Mouse (Mus musculus) stomach, embryonic 16.5 days (tissue): ENCODE measurements at regions not wholly inside any gene's neighbourhood (a gene's known extent, or its start where the extent isn't known, plus 50 kb on each side); places are given as distances from the start of the nearest gene placed in this dataset.

Source experiments
- ATAC-seq: fragments of 200-750 bp; cut with Nextera tagmentation; 2 replicates; pipeline ENCODE4 v1.8.0; 2017; ENCODE audit warnings: moderate number of reproducible peaks, moderate TSS enrichment; ENCODE audit not compliant: insufficient read depth, low FRiP score
- H3K27ac ChIP-seq: fragments of 300-500 bp; sonication (generic); 2 replicates; pipeline ENCODE4 v1.5.1; 2014; ENCODE audit warnings: low read length
- H3K27me3 ChIP-seq: fragments of 300-500 bp; sonication (generic); 2 replicates; pipeline ENCODE4 v1.6.1; 2014; ENCODE audit warnings: low read length, control low read depth, mixed read lengths; ENCODE audit not compliant: control insufficient read depth, insufficient read depth
- H3K36me3 ChIP-seq: fragments of 300-500 bp; sonication (generic); 2 replicates; pipeline ENCODE4 v1.6.1; 2014; ENCODE audit warnings: low read length; ENCODE audit not compliant: control insufficient read depth, insufficient read depth
- H3K4me1 ChIP-seq: fragments of 300-500 bp; sonication (generic); 2 replicates; pipeline ENCODE4 v1.6.1; 2014; ENCODE audit warnings: low read length, control low read depth, mixed read lengths; ENCODE audit not compliant: control insufficient read depth, insufficient read depth
- H3K4me2 ChIP-seq: fragments of 300-500 bp; sonication (generic); 2 replicates; pipeline ENCODE4 v1.6.1; 2014; ENCODE audit warnings: low read depth, low read length, mixed read lengths
- H3K4me3 ChIP-seq: fragments of 300-500 bp; sonication (generic); replicated peaks from 2 replicates; pipeline ENCODE4 v1.5.1; 2014; ENCODE audit warnings: mild to moderate bottlenecking, low read length
- H3K9ac ChIP-seq: fragments of 300-500 bp; sonication (generic); 2 replicates; pipeline ENCODE4 v1.6.1; 2014; ENCODE audit warnings: low read length
- H3K9me3 ChIP-seq: fragments of 300-500 bp; sonication (generic); replicated peaks from 2 replicates; pipeline ENCODE4 v1.6.1; 2016; ENCODE audit warnings: low read length, control low read depth; ENCODE audit not compliant: control insufficient read depth
- WGBS: fragments of 180-500 bp; shearing (Covaris S2); extraction: QIAGEN DNeasy Blood & Tissue Kit; methylation state at CpG from one replicate; pipeline ENCODE4 v1.1.7; 2014; 5-methylcytosine and 5-hydroxymethylcytosine counted together

DNA sequence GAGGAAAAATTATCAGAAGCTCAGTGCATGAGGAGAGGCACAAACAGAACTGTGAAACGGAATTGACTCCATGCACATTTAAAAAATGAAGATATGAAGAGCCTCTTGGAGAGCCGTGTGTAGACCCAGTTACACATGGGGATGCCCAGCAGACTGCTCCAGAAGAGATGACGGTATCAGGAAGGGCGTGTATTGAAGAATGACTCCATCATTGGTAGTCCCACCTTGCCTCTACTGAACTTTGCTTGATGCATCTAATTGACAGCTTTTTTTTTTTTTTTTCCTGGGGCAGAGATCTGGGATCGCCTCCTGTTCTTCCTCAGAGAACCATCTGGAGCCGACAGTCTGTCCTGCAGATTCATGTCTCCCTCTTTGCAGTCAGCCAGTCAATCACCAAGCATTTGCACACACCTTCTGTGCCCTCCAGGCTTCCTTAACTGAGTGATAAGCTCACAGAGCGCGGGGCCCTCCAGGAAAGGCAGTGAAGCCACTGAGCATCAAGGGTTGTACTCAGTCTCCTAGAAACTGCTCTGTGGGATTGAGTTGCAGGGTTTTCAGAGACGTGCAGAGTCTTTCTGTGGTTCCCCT lies 57.6 kb upstream of the D1Pas1 start:
- Histone ChIP-seq H3K9ac (no peak overlapping the region), H3K4me1 (no peaks in the 10 kb centered on the region), H3K4me2 (no peak overlapping the region), H3K9me3 (no peaks in the 10 kb centered on the region), H3K27ac (no peak overlapping the region), H3K4me3 (no peak overlapping the region), H3K36me3 (no peaks in the 10 kb centered on the region), H3K27me3 (no peaks in the 10 kb centered on the region)
- ATAC-seq, result no peak
- WGBS, result 78% methylated on average over 9 of the region's 9 CpGs

DNA sequence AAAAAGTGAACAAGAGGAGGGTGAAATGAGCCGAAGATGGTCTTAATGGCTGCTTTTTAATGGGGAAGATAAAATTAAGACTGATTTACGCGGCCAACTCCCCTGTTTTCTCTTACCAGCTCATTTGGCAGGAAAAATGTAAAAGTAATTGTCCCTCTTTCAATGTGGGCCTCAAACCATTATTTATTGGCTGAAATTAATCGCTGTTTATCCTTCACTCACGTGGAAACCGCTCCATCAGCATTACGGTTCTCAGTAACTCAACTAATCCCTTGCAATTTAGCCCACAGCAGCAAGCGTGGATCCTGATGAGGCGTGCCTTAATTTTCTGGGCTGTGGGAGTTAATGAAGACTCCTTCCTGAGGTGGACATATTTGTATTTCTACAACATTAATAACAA lies 58.1 kb upstream of the D1Pas1 start:
- H3K27me3 ChIP-seq, result no peaks in the 10 kb centered on the region
- WGBS, result 83% methylated on average over 9 of the region's 9 CpGs
- no peak for ATAC-seq

DNA sequence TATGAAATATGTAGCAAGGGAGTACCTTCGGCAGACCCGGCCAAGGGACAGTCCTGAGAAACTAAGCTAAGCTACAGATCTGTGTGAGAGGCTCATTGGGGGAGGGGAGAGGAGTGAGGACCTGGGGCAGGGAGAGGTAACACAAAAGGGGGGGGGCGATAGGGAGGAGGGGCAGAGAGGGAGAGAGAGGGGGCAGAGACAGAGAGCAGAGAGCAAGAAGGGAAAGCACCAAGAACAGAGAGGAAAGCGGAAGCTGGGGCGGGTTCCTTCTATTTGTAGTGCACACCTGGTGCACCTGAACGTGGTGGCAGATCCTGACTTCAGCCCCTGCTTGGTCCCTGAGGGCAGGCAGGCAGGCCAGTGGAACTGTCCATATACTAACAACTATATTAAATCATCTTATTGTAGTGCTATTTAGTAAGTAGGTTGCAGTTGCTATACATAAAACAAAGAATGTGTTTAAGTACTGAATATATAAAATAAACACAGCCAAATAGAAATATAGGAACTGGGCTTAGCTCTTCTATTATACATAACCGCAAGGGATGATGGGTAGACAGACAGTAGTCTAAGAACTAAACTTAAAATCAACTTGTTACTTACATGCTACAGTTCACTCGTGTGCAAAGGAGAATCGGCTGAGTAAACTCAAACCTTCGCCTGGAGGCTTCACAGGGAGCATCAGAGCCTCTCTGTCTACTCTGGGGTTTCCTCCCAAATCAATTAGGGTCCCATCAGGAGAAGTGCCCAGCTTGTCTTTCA lies 59.6 kb upstream of the D1Pas1 start:
- Histone ChIP-seq H3K4me2 (no peak overlapping the region), H3K27ac (no peak overlapping the region), H3K4me3 (no peak overlapping the region), H3K9me3 (no peaks in the 10 kb centered on the region), H3K36me3 (no peaks in the 10 kb centered on the region), H3K4me1 (no peaks in the 10 kb centered on the region), H3K27me3 (no peaks in the 10 kb centered on the region), H3K9ac (no peak overlapping the region)
- WGBS, result 73% methylated on average over 9 of the region's 10 CpGs
- ATAC-seq, result no peak

More for the DNA sequence above, 58.1 kb upstream of the D1Pas1 start:
- H3K9ac ChIP-seq, result no peak overlapping the region
- no peaks in the 10 kb centered on the region for H3K4me1 ChIP-seq
- H3K36me3 ChIP-seq, result no peaks in the 10 kb centered on the region
- H3K9me3 ChIP-seq, result no peaks in the 10 kb centered on the region
- H3K4me2 ChIP-seq, result no peak overlapping the region
- no peak overlapping the region for H3K4me3 ChIP-seq
- no peak overlapping the region for H3K27ac ChIP-seq

DNA sequence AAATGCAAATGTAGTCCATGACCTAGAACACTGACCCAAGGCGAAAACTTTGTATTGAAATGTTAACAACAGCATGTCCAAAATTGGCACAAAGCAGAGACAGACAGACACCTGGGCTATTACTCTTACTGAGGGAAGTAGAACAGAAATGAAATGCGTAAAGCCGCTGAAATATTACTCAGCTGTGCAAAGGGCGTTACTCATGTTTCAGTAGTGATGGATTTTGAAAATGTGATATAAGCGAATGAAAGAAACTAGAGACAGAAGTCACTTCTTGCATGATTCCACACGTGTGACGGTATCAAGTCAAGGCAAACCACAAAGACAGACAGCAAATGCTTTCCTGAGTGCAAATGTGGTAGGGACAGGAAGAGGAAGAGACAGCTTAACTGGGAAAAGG lies 61.3 kb upstream of the D1Pas1 start:
- no peaks in the 10 kb centered on the region for H3K4me1 ChIP-seq
- H3K4me2 ChIP-seq, result no peak overlapping the region
- H3K27me3 ChIP-seq, result no peaks in the 10 kb centered on the region
- no peak for ATAC-seq
- WGBS, result 85% methylated on average over 7 of the region's 7 CpGs
- no peak overlapping the region for H3K4me3 ChIP-seq
- H3K9ac ChIP-seq, result no peak overlapping the region
- no peak overlapping the region for H3K27ac ChIP-seq
- no peaks in the 10 kb centered on the region for H3K36me3 ChIP-seq
- no peaks in the 10 kb centered on the region for H3K9me3 ChIP-seq

- 75% methylated on average over 6 of the region's 6 CpGs for WGBS
- Histone ChIP-seq H3K4me1 (no peaks in the 10 kb centered on the region), H3K9ac (no peak overlapping the region), H3K27me3 (no peaks in the 10 kb centered on the region), H3K4me2 (no peak overlapping the region), H3K27ac (no peak overlapping the region), H3K9me3 (no peaks in the 10 kb centered on the region), H3K36me3 (no peaks in the 10 kb centered on the region), H3K4me3 (no peak overlapping the region)
- no peak for ATAC-seq
Measured at GRCm38 (mm10) chr1:186901548-186901947, 65.7 kb upstream of the D1Pas1 start.

- no peaks in the 10 kb centered on the region for H3K36me3 ChIP-seq
- no peak for ATAC-seq
- H3K27me3 ChIP-seq, result no peaks in the 10 kb centered on the region
- no peak overlapping the region for H3K27ac ChIP-seq
- 66% methylated on average over 8 of the region's 8 CpGs for WGBS
- no peak overlapping the region for H3K9ac ChIP-seq
- H3K9me3 ChIP-seq, result no peaks in the 10 kb centered on the region
- H3K4me3 ChIP-seq, result no peak overlapping the region
- no peak overlapping the region for H3K4me2 ChIP-seq
- H3K4me1 ChIP-seq, result no peaks in the 10 kb centered on the region
Measured at GRCm38 (mm10) chr1:186898203-186898602, 69.0 kb upstream of the D1Pas1 start.

GRCm38 (mm10) chr1:186889584-186889852 lies 77.7 kb upstream of the D1Pas1 start:
- Histone ChIP-seq H3K4me1 (no peaks in the 10 kb centered on the region), H3K9ac (no peak overlapping the region), H3K9me3 (no peaks in the 10 kb centered on the region), H3K27me3 (no peaks in the 10 kb centered on the region), H3K27ac (no peak overlapping the region), H3K36me3 (no peaks in the 10 kb centered on the region), H3K4me2 (no peak overlapping the region), H3K4me3 (no peak overlapping the region)
- ATAC-seq, result no peak
- 82% methylated on average over 5 of the region's 5 CpGs for WGBS

- 74% methylated on average over 11 of the region's 11 CpGs for WGBS
- Histone ChIP-seq H3K9me3 (no peaks in the 10 kb centered on the region), H3K4me1 (no peaks in the 10 kb centered on the region), H3K4me2 (no peak overlapping the region), H3K27me3 (no peaks in the 10 kb centered on the region), H3K4me3 (no peak overlapping the region), H3K36me3 (no peaks in the 10 kb centered on the region), H3K27ac (no peak overlapping the region), H3K9ac (no peak overlapping the region)
- ATAC-seq, result no peak
Measured at GRCm38 (mm10) chr1:186888767-186889583, 78.2 kb upstream of the D1Pas1 start.

- H3K4me2 ChIP-seq, result no peak overlapping the region
- H3K4me3 ChIP-seq, result no peak overlapping the region
- no peak for ATAC-seq
- no peak overlapping the region for H3K9ac ChIP-seq
- H3K27me3 ChIP-seq, result no peaks in the 10 kb centered on the region
- no peak overlapping the region for H3K27ac ChIP-seq
- no peaks in the 10 kb centered on the region for H3K36me3 ChIP-seq
- no peaks in the 10 kb centered on the region for H3K4me1 ChIP-seq
- 75% methylated on average over 3 of the region's 3 CpGs for WGBS
- H3K9me3 ChIP-seq, result no peaks in the 10 kb centered on the region
Measured at GRCm38 (mm10) chr1:186887127-186887526, 80.1 kb upstream of the D1Pas1 start.
